Mouse (Mus musculus) lung, postnatal 0 days (tissue): ENCODE results near the gene Bhlha15. TPM values are rescaled to one million over a fixed set of nuclear protein-coding genes. Genes with fewer than 3 reads are reported as not detected.

ENCODE experiments used
- ATAC-seq: fragments of 200-750 bp; cut with Nextera tagmentation; 2 replicates; pipeline ENCODE4 v1.8.0; 2017; ENCODE audit warnings: moderate library complexity
- DNase-seq: peaks from one replicate; pipeline ENCODE4 v3.0.0-alpha.2; 2016; ENCODE audit warnings: low spot score
- H3K27ac ChIP-seq: fragments of 300-500 bp; sonication (generic); 2 replicates; pipeline ENCODE4 v1.5.1; 2014; ENCODE audit warnings: antibody characterized with exemption, mild to moderate bottlenecking, low read length, mixed read lengths
- H3K27me3 ChIP-seq: fragments of 300-500 bp; sonication (generic); replicated peaks from 2 replicates; pipeline ENCODE4 v1.6.1; 2014; ENCODE audit warnings: low read length, mixed read lengths; ENCODE audit not compliant: insufficient read depth
- H3K36me3 ChIP-seq: fragments of 300-500 bp; sonication (generic); 2 replicates; pipeline ENCODE4 v1.6.1; 2014; ENCODE audit warnings: low read length, mixed read lengths; ENCODE audit not compliant: insufficient read depth
- H3K4me1 ChIP-seq: fragments of 300-500 bp; sonication (generic); 2 replicates; pipeline ENCODE4 v1.6.1; 2014; ENCODE audit warnings: antibody characterized with exemption, low read depth, low read length, mixed read lengths; ENCODE audit not compliant: insufficient read depth
- H3K4me2 ChIP-seq: fragments of 300-500 bp; sonication (generic); replicated peaks from 2 replicates; pipeline ENCODE4 v1.6.1; 2014; ENCODE audit warnings: low read depth, mild to moderate bottlenecking, low read length, moderate library complexity, mixed read lengths
- H3K4me3 ChIP-seq: fragments of 300-500 bp; sonication (generic); 2 replicates; pipeline ENCODE4 v1.5.1; 2014; ENCODE audit warnings: low read depth, low read length
- H3K9ac ChIP-seq: fragments of 300-500 bp; sonication (generic); replicated peaks from 2 replicates; pipeline ENCODE4 v1.6.1; 2014; ENCODE audit warnings: low read depth, mild to moderate bottlenecking
- H3K9me3 ChIP-seq: fragments of 300-500 bp; sonication (generic); 2 replicates; pipeline ENCODE4 v1.6.1; 2016; ENCODE audit warnings: low read length, mixed read lengths
- CTCF ChIP-seq: IDR thresholded peaks from 2 replicates; pipeline ENCODE4 v1.5.1; 2016; ENCODE audit warnings: antibody characterized with exemption, mild to moderate bottlenecking
- EP300 ChIP-seq: IDR thresholded peaks from 2 replicates; pipeline ENCODE4 v1.6.1; 2016; ENCODE audit warnings: antibody characterized with exemption, mild to moderate bottlenecking, control low read depth
- WGBS: fragments of 180-500 bp; shearing (Covaris S2); extraction: QIAGEN DNeasy Blood & Tissue Kit; methylation state at CpG from one replicate; pipeline ENCODE4 v1.1.7; 2014; 5-methylcytosine and 5-hydroxymethylcytosine counted together
- polyA plus RNA-seq: library from polyadenylated mRNA; unstranded; fragments of >200 nt; fragmentation: Nextera tagmentation; extraction: Ambion mirVana; gene quantifications from 2 replicates; pipeline ENCODE4 v1.2.1, GENCODE M21; 2015

Gene Bhlha15
- polyA plus RNA-seq, 1 experiment from 2014 or later: 0.20 TPM

DNA sequence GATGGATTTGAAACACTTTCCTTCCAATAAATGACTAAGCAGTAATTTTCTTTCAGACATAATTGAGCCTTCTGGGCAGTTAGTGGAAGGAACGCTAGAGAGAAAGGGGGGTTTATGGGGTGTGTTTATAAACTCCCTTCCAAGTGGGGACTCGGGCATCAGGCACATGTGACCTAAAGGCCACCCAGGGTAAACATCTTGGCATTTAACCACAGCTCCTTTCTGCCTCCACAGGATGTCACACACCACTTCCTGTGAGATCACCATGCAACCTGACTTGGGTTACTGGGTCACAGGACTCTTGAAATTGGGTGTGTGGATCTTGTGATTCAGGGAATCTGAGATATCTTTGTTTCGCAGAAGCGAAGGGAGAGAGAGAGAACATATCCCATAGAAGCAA, 31.2 kb downstream of the Bhlha15 start:
- ATAC-seq (peak; percentile 5; the same call in 1 of the 2 replicates), DNase-seq (peak; percentile 71)
- Histone ChIP-seq H3K4me2 (no peak overlapping the region), H3K9me3 (no peaks in the 10 kb centered on the region), H3K27ac (peak overlapping the region; percentile 39), H3K9ac (no peak overlapping the region), H3K36me3 (0 out of 2 replicates have a peak, but pooled peaks cover 1% of the 10 kb centered on the region), H3K27me3 (no peaks in the 10 kb centered on the region), H3K4me3 (0 out of 2 replicates have a peak overlapping the region, but pooled peaks have one; percentile 70), H3K4me1 (peaks cover 16% of the 10 kb centered on the region)
- WGBS: 42% methylated on average over 4 of the region's 4 CpGs
- no peak for TF ChIP-seq CTCF
- TF ChIP-seq EP300: peak; percentile 47

- H3K4me2 ChIP-seq: peak overlapping the region; percentile 75
- H3K4me3 ChIP-seq: peak overlapping the region; percentile 70
- peaks cover 16% of the 10 kb centered on the region for H3K4me1 ChIP-seq
- no peaks in the 10 kb centered on the region for H3K9me3 ChIP-seq
- DNase-seq (peak; percentile 78), ATAC-seq (peak; percentile 55)
- H3K27ac ChIP-seq: peak overlapping the region; percentile 91
- no peaks in the 10 kb centered on the region for H3K36me3 ChIP-seq
- H3K27me3 ChIP-seq: no peaks in the 10 kb centered on the region
- H3K9ac ChIP-seq: peak overlapping the region; percentile 58
- WGBS: 2% methylated on average over 25 of the region's 25 CpGs
- TF ChIP-seq CTCF (no peak), EP300 (peak; percentile 72)
Observed at GRCm38 (mm10) chr5:144222811-144223502, 32.9 kb downstream of the Bhlha15 start.

DNA sequence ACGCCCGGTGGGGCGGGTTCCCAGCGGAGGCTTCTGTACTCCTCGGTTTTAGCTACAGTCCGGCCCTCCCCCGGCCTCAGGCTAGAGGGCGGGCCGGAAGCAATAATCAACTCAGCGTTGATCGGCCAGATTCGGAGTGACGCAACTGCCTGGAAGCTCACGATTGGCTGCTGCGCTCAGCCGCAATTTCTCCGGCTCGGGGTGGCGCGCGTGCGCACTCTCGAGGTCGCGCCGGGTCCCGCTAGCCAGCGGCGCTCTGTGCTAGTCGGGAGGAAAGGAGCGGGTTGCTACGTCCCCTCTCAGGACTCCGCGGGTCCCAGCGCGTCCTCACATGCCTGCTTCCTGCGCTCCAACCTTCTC, 33.4 kb downstream of the Bhlha15 start, which contains the start of gene Tecpr1:
TSS of gene Tecpr1 (minus strand) at position 113 of the 360 bp plus-strand sequence.
- ATAC-seq (peak; percentile 97), DNase-seq (peak; percentile 99)
- Histone ChIP-seq H3K27ac (peak within 1 kb of the TSS; percentile 91), H3K9me3 (no peaks in the 10 kb centered on the region), H3K4me2 (peak within 1 kb of the TSS; percentile 75), H3K9ac (peak within 1 kb of the TSS; percentile 58), H3K4me1 (peaks cover 16% of the 10 kb centered on the region), H3K4me3 (peak within 1 kb of the TSS; percentile 70), H3K27me3 (no peaks in the 10 kb centered on the region), H3K36me3 (no peaks in the 10 kb centered on the region)
- WGBS: 2% methylated on average over 35 of the region's 37 CpGs
- peak; percentile 39; the same call in 1 of the 2 replicates for TF ChIP-seq CTCF
- 0 out of 2 replicates have a peak, but pooled peaks have one; percentile 11 for TF ChIP-seq EP300

DNA sequence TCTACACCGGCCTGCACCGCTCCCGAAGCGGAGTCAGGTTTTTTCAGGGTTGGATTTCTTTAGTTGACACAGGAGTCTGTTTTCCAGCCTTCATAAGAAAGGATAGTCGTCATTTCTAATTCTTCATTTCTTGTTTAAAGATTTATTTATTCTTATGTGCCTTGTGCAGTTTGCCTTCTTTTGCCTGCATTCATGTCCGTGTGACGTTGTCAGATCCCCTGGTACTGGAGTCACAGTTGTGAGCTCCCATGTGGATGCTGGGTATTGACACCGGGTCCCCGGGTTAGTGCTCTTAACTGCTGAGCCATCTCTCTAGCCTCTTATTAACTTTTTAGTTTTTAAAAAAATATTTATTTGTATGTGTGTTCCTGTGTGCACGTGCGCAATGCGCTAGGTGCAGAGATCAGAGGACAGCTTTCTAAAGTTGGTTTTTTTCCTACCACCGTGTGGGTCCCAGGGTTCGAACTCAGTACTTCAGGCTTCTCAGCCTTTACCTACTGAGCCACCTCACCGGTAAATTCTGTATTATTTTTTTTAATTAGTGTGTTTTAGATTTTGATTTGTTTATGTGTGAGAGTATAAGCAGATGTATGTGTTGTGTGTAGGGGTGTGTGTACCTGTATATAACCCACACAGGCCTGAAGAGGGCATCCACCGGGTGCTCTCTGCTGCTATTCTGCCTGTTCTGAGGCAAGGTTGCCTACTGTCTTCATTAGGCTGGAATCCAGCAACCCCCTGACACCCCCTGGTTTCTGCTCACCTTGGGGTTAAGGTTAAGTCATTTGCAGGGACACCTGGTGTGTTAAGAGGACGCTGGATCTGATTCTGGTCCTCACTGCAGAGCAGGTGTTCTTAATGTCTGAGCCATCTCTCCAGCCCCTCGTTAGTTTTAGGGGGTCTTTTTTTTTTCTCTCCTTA, 34.1 kb downstream of the Bhlha15 start:
- Histone ChIP-seq H3K27me3 (no peaks in the 10 kb centered on the region), H3K9me3 (no peaks in the 10 kb centered on the region), H3K27ac (peak overlapping the region; percentile 91), H3K4me1 (peaks cover 16% of the 10 kb centered on the region; the same call in 1 of the 2 replicates), H3K9ac (peak overlapping the region; percentile 58), H3K4me3 (peak overlapping the region; percentile 70), H3K36me3 (no peaks in the 10 kb centered on the region), H3K4me2 (peak overlapping the region; percentile 75)
- no peak for DNase-seq
- 24% methylated on average over 18 of the region's 18 CpGs for WGBS
- ATAC-seq: no peak; the same call in 1 of the 2 replicates
- TF ChIP-seq EP300 (no peak), CTCF (no peak)

GRCm38 (mm10) chr5:144226220-144226619, 36.1 kb downstream of the Bhlha15 start:
- DNase-seq (no peak), ATAC-seq (no peak)
- no peaks in the 10 kb centered on the region for H3K36me3 ChIP-seq
- H3K4me1 ChIP-seq: peaks cover 12% of the 10 kb centered on the region; the same call in 1 of the 2 replicates
- H3K4me2 ChIP-seq: no peak overlapping the region
- no peaks in the 10 kb centered on the region for H3K9me3 ChIP-seq
- TF ChIP-seq EP300: no peak
- TF ChIP-seq CTCF: no peak
- H3K4me3 ChIP-seq: no peak overlapping the region
- H3K9ac ChIP-seq: no peak overlapping the region
- WGBS: 31% methylated on average over 11 of the region's 11 CpGs
- no peak overlapping the region for H3K27ac ChIP-seq
- H3K27me3 ChIP-seq: no peaks in the 10 kb centered on the region

GRCm38 (mm10) chr5:144230216-144230615, 40.1 kb downstream of the Bhlha15 start:
- no peak for TF ChIP-seq CTCF
- TF ChIP-seq EP300: no peak
- no peak for ATAC-seq
- H3K36me3 ChIP-seq: no peaks in the 10 kb centered on the region
- no peak overlapping the region for H3K27ac ChIP-seq
- H3K4me1 ChIP-seq: no peaks in the 10 kb centered on the region
- 81% methylated on average over 7 of the region's 7 CpGs for WGBS
- H3K4me2 ChIP-seq: no peak overlapping the region
- no peaks in the 10 kb centered on the region for H3K9me3 ChIP-seq
- H3K27me3 ChIP-seq: no peaks in the 10 kb centered on the region
- H3K9ac ChIP-seq: no peak overlapping the region
- no peak for DNase-seq
- H3K4me3 ChIP-seq: no peak overlapping the region
